Mouse (Mus musculus): ENCODE results near the gene Lgi2.

The Lgi2 gene

DNA sequence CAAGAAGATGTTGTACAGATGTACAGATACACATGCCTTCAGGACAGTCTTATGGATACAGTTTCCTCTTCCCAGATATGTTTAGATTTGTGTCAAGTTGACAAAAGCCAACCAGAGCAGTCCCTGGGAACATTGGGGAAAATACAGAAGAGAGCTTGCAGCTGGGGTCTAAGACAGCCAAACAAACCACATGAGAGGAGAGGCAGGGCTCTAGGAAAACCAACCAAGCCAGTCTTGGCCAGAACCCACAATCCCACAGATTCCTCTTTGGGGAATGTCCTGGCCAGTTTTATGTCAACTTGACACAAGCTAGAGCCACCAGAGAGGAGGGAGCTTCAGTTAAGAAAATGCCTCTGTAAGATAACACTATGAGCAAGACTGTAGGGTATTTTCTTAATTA is 26.8 kb downstream of the Lgi2 start:
- no peak for DNase-seq (ENCODE audit: low spot score in 2 of 2)

DNA sequence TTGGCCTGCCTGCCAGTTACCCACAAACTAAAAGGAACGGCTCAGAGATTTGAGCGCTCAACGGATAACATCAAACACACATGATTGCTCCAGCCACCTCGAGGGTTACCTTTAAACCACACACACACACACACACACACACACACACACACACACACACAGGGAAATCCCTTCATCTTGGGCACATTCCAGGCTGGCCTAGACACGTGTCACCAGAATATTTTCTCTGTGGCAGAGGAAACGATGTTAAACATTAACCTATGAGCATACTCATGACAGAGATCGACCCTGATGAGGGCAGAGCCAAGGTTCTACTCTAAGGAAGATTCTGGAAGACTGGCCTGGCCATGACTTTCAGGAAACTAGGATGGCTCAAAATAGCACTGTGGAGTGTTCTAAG is 29.2 kb downstream of the Lgi2 start:
- DNase-seq (ENCODE audit: low spot score in 2 of 2): no peak

DNA sequence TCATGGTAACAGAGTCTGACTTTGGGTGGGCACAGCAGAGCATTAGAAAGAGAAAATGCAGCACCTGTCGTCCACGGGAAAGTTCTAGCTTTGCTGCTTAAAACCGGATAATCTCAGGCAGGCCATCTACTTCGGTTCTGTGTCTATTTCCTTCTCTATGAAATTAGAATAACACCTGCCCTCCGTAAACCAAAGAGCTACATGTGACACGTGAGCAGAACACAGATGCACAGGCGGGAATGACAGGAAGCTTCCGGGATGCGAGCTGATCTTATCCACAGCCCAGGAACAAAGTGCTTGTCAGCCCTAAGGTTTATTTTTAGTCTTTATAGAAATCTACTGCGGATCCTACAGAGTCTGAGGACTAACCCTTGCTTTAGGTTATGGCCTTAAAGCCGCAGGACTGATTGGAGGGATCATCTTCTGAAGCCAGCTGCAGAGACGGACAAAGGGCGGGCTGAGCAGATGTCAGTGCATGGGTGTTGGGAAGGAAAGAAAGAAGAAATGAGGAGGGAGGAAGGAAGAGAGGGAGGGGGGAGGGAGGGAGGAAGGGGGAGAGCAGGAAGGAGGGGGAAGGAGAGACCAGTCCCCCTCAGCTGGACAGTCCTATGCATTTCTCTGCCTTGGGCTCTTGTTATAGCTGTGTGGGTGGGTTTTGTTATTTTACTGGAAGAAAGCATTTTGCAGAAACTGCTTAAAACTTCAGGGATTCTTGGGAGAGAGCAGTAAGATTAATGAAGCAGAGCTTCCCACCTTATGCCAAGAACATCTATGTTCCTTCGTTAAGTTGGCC is 31.3 kb downstream of the Lgi2 start:
- DNase-seq (ENCODE audit: low spot score in 2 of 2): no peak

DNA sequence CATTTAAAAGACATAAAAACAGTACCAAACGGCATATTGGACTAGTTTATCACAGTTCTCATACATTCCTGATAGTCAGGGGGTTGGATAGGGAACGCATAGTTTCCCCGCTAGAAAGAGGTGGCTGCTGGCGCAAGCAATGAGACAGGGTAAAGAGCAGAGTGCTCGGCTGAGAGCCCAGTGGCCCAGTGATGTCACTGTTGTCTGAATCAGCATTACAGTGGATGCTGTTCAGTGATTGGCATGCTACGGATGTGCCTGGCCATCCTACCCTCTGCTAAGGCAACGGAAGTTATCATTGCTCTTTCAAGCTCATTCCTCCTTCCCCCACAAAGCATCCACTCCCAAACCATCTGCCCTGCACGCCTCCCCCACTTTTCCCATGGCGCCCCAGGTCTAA is 32.6 kb downstream of the Lgi2 start:
- DNase-seq (ENCODE audit: low spot score in 2 of 2): no peak

DNA sequence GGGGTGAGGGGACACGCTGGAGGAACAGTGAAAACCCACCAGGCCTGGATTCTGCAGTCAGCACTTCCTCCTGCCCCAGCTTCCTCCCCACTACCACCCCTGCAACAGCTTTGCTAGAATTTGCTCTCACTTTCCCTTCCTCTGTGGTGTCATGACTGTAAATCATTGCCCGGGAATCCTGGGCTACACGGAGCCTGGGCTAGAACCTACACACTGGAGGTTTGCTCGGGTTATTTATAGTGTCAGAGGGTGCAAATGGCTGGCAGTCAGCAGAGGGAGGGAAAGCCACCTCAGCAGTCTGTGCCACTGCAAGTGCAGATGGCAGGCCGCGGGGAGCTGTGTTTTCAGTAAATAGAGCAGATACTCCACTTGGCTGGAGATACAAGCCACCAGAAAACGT is 37.7 kb downstream of the Lgi2 start:
- DNase-seq (ENCODE audit: low spot score in 2 of 2): peak; percentile 46 to 51

DNA sequence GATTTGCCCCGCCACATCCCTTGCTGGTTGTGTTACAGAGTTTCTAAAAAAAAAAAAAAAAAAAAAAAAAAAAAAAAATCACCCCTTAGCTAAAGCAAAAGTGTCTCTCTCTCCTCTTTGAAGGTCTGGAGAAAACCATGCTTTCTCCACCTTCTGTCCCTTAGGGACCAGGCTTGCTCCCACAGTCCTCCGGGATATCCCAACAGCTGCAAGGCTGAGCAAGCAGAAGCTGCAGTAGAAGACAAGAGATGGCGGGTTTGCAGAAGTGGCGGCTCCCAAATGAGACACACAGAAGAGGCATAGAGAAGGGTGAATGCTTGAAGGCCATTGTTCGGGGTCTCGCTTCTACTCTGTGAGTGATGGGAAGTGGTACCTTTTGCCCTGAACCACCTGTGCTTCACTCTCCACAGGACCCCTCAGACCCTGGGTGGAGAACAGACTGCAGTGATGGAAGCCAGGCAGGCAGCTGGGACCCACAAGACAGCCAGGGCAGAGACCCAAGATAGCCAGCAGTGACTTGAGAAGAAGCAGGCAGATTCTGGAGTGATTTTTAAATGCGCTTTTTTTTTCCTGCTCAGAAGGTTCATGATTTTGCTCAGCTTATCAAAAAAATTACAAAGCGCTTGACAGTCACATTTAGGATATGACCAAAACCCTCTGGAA is 39.8 kb downstream of the Lgi2 start:
- no peak for DNase-seq (ENCODE audit: low spot score in 2 of 2)

DNA sequence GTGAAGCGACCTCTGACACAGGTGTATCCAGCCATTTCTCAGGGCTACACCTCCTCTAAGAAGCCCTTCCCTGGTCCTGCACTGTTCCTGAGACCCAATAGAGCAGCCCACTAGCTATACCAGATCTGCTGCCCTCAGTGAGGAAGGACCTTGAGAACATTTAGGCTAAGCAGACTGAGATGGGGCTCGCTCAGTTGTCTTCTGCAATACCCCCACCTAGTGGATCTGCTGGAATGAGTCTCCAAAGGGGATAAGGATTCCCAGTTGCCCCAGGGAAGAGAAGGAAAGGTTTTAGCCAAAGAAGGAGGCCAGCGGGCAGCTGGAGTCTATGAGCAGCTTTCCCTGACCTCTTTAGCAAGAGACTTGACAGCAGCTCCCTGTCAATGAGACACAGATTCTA is 42.1 kb downstream of the Lgi2 start:
- peak; percentile 67 to 78 for DNase-seq (ENCODE audit: low spot score in 2 of 2)

DNA sequence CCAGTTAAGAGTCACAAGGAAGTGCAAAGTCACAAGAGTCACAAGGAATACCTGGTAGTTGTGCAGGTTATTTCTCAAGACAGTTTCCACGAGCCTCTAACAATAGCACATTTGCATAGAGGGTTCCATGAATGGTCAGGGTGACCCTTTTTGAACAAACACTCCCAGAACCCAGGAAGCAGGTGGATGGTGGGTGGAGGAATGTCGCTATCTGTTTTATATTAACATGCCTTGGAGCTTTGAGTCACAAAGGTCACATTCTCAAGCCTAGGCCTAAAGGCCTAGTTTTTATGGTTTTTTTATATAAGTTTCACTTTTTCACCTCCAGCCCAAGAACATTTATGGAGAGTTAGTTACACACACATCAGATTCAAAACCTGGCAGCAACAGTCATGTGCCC is 46.3 kb downstream of the Lgi2 start:
- no peak for DNase-seq (ENCODE audit: low spot score in 2 of 2)

DNA sequence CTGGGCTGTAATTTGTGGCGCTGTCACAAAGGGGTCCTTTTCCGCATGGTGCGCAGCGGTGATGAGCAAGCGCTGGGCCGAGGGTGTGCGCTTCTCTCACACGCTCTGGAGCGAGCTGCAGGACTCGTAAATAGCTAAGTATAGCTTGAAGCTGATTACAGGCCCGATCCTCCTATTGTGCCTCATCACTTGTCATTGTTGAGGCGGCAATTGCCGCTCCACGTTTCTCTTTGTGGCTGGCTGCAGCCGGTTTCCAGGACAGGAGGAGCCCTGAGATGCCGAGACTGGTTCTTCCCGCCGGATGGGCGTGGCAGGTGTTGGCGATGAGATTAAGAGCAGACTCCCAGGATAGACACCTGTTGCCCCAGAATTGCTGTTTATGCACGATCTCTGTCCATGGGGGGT is 50.2 kb downstream of the Lgi2 start:
- peak; percentile 53 for DNase-seq (ENCODE audit: low spot score in 2 of 2)

DNA sequence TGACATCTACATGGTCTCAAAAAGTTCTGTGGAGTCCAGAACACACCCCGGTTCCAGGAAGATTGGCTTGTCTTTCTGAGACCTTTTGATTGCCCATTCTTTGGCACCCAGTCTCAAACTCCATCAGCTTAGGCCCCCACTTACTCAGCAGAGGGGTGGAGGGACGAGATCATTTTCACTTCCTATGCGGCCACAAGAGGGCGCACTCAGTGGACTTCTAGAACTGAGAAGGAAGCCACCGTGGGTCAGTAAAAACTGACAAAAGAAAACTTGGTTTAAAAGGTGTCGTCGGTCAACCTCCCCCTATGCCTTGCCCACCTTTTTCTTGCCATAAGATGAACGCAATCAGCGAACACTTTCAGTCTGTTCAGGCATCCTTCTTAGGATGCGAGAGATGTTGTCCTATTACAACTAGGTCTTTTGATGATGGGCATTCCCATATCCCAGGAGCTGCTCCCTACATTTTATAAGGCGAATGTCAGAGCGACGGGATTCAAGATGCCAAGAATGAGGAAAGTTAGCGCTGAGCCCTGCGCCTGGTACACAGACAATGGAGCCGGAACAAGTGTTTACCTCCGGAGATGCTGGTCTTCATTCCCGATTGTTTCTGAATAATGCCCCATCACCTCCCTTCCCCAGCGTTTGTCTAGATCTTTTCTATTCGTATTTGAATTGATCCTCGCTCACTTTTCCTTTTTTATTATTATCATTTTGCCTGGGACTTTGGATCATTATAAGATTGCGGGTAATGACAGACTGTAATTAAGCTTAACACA is 50.8 kb downstream of the Lgi2 start:
- peak; percentile 73 to 83 for DNase-seq (ENCODE audit: low spot score in 2 of 2)

DNA sequence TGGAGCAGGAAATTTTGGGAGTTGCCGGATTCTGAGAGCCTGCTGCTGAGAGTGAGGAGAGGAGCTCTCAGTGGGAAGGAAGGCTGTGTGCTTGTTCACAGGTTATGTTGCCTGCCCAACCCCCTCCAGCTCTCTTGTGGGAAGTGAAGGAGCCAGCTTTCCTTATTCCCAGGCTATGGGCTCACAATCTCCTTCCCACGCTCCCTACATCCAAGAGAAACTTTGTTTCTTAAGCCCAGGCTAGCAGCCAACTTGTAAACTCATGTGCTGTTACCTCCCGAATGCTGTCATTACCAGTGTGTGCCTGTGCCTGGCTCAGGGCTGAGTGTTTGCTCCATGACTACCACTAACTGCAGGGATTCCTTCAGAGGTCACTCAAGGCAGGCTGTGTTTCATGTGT is 55.2 kb downstream of the Lgi2 start:
- DNase-seq (ENCODE audit: low spot score in 2 of 2): no peak

DNA sequence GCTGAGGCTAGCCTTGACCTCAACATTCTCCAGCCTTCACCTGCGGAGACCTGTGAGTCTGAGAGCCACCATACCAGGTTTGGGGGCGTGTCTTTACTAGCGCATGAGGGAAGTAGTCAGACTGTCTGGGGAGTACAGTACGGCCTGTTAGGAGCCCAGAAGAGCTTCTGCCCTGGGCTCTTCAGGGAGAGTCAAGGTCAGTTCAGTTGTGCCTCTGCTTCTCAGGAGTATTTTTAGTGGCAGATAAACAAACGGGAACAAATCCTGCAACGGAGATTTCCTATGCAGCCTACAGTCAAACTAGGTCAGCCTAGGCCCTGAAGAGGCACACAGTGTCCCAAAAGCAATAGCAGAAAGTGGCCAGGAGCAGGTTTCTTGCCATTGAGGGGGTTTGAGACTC is 56.8 kb downstream of the Lgi2 start:
- no peak for DNase-seq (ENCODE audit: low spot score in 2 of 2)

DNA sequence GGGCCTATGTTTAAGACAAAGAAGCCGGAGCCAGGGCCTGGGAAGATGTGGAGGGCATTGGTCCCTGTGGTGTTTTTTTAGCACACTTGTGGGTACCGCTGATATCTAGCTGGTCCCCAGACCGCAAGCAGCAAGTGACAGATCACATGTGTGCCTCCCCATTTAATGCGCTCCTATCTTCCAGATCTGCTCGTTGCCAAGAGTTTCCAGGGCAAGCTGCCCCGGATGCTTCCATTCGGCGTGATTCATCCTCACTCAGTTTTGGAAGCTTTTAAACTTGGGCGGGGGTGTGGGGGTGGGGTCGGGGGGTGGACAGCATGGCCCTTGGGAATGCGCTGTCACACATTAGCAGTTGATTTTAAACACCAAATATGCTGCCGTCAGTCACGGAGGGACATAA is 61.6 kb downstream of the Lgi2 start:
- no peak for DNase-seq (ENCODE audit: low spot score in 2 of 2)

DNA sequence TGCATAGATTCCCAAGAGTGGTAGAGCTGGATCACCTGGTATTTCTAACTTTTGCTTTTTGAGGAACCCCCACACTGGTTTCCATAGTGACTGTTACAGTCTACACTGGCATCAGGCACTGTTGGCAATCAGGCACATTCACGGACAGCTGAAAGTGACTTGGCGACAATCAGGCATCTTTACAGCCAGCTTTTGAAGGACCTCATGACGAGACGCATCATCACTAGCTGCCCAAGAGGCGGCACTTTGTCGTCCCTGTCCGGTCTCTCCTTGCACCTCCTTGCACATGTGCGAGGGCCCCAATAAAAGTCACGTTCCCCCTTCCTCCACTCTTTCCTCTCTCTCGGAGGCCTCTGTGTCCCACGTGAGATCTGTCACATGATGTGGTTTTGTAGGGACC is 62.1 kb downstream of the Lgi2 start:
- DNase-seq (ENCODE audit: low spot score in 2 of 2): peak; percentile 34 to 45

DNA sequence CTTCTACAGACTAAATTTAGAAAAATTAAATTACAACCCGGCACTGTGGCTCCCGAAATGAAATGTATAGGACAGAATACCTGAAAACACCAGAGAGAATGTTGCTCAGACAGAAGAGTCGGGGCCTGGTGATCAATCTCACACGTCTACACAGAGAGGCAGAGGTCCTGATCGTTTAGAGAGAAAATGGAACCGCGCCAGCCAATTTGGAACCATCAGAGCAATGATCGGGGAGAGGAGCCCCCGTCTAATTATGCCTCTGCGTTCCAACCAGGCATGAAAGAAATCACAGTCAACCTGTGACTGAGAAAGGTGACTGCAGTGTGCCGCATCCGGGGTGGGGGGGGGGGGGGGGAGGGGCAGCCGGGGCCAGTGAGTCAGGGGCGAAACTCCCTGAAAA is 70.6 kb downstream of the Lgi2 start:
- DNase-seq (ENCODE audit: low spot score in 2 of 2): no peak

DNA sequence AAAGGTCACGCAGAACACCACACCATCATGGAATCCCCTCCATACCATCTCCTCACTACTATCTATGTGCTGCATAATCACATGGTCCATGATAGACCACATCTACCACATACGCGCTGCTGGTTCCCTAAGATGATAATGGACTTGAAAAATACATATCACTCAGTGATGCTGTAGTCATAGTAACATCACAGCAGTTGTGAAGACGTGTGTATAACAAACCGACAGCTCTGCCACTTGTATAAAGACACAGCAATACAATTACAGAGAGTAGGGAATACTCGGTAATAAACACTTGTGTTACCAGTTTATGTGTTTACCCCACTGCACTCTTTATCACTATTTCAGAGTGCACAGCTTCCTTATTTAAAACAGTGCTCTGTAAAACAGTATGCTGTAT is 74.8 kb downstream of the Lgi2 start:
- no peak for DNase-seq (ENCODE audit: low spot score in 2 of 2)

DNA sequence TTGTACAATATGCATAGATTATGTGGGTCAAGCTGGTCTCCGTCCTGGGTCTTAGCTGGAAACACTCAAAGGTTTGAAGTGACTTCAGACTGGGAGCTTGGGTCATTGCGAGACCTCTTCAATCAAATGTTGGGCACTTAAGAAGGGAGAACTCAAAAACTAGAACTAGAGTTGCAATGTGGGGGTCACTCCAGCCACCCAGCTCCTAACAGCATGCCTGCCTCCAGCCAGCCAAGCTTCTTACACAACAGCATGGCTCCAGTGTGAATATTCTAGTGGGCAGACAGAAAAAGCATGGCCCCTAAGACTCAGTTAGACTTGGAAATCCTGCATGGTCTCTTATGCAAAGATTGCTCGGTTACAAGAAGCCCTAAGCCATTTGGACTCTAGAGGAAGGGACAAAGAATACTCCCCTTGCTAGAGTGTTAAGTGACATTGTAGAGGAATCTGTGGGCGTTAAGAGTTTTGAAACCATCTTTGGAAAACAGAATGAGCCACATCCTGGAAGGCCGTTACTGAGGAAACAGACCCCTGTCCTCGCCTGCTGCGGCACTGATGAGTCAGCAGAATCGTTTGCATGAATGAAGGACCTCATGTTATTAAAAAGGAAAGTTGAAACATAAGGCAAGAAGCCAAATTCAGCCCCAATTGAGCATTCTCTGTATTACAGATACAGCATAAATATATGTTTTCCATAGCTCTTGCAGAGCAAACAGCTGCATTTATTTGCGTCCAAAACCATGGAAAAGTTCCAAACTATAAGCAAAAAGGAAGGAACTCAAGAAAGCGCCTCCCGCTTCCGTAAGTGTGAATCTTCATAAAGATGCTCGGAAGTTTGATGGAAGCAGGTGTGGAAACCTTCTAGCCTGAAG is 78.5 kb downstream of the Lgi2 start:
- no peak for DNase-seq (ENCODE audit: low spot score in 2 of 2)
